Mouse (Mus musculus): ENCODE results near the gene S100a13. TPM values are rescaled to one million over a fixed set of nuclear protein-coding genes. Genes with fewer than 3 reads are reported as not detected.
A peak's percentile ranks its signal among the peaks of the same experiment; 100 is the strongest.

The S100a13 gene
- polyA plus RNA-seq, 1 experiment, result 96.7 TPM

GRCm38 (mm10) chr3:90515789-90516188 is 1.6 kb downstream of the S100a13 start:
- H3K36me3 ChIP-seq (ENCODE audit: control insufficient read depth, insufficient read depth), result peaks cover 10% of the 10 kb centered on the region
- H3K79me3 ChIP-seq (ENCODE audit: low read depth), result no peaks in the 10 kb centered on the region
- H3K27me3 ChIP-seq (ENCODE audit: control insufficient read depth, insufficient read depth, insufficient read length), result no peaks in the 10 kb centered on the region
- H3ac ChIP-seq (ENCODE audit: control insufficient read depth, insufficient read length, low read depth), result no peak overlapping the region
- H3K79me2 ChIP-seq (ENCODE audit: control insufficient read depth, insufficient read depth), result peaks cover 35% of the 10 kb centered on the region
- H3K4me3 ChIP-seq (ENCODE audit: insufficient read depth, poor library complexity, severe bottlenecking), result peak overlapping the region; percentile 35
- TF ChIP-seq MAX (IDR thresholded peaks at IDR 0.05), result no peak
- TF ChIP-seq MYOG (IDR thresholded peaks at IDR 0.05; ENCODE audit: control insufficient read depth, extremely low read depth, insufficient read length), result no peak
- no peak for TF ChIP-seq CEBPB (IDR thresholded peaks at IDR 0.05; ENCODE audit: low read depth)
- TF ChIP-seq MYOD1 (IDR thresholded peaks at IDR 0.05; ENCODE audit: control insufficient read depth, insufficient read length, low read depth), result no peak
- TF ChIP-seq CTCF (IDR thresholded peaks at IDR 0.05; ENCODE audit: control insufficient read depth, insufficient read depth, insufficient read length), result no peak
- no peak for TF ChIP-seq USF1 (IDR thresholded peaks at IDR 0.05; ENCODE audit: low read depth)
- TF ChIP-seq FOSL1 (IDR thresholded peaks at IDR 0.05; ENCODE audit: insufficient read depth, low read length, poor library complexity, severe bottlenecking), result no peak

- peaks cover 29% of the 10 kb centered on the region for H3K79me2 ChIP-seq (ENCODE audit: control insufficient read depth, insufficient read depth)
- TF ChIP-seq USF1 (IDR thresholded peaks at IDR 0.05; ENCODE audit: low read depth) (no peak), FOSL1 (IDR thresholded peaks at IDR 0.05; ENCODE audit: insufficient read depth, low read length, poor library complexity, severe bottlenecking) (no peak), MYOD1 (IDR thresholded peaks at IDR 0.05; ENCODE audit: control insufficient read depth, insufficient read length, low read depth) (no peak), CEBPB (IDR thresholded peaks at IDR 0.05; ENCODE audit: low read depth) (no peak), MAX (IDR thresholded peaks at IDR 0.05) (no peak), MYOG (IDR thresholded peaks at IDR 0.05; ENCODE audit: control insufficient read depth, extremely low read depth, insufficient read length) (no peak), CTCF (IDR thresholded peaks at IDR 0.05; ENCODE audit: control insufficient read depth, insufficient read depth, insufficient read length) (no peak)
- no peaks in the 10 kb centered on the region for H3K27me3 ChIP-seq (ENCODE audit: control insufficient read depth, insufficient read depth, insufficient read length)
- no peak overlapping the region for H3ac ChIP-seq (ENCODE audit: control insufficient read depth, insufficient read length, low read depth)
- H3K36me3 ChIP-seq (ENCODE audit: control insufficient read depth, insufficient read depth), result peaks cover 8% of the 10 kb centered on the region
- no peaks in the 10 kb centered on the region for H3K79me3 ChIP-seq (ENCODE audit: low read depth)
- no peak overlapping the region for H3K4me3 ChIP-seq (ENCODE audit: insufficient read depth, poor library complexity, severe bottlenecking)
Observed at GRCm38 (mm10) chr3:90517711-90518110, 3.5 kb downstream of the S100a13 start.

GRCm38 (mm10) chr3:90525421-90525820 is 11.2 kb downstream of the S100a13 start:
- H3K36me3 ChIP-seq (ENCODE audit: control insufficient read depth, insufficient read depth), result peaks cover 17% of the 10 kb centered on the region
- no peaks in the 10 kb centered on the region for H3K27me3 ChIP-seq (ENCODE audit: control insufficient read depth, insufficient read depth, insufficient read length)
- no peak overlapping the region for H3ac ChIP-seq (ENCODE audit: control insufficient read depth, insufficient read length, low read depth)
- H3K79me2 ChIP-seq (ENCODE audit: control insufficient read depth, insufficient read depth), result no peaks in the 10 kb centered on the region
- no peak overlapping the region for H3K4me3 ChIP-seq (ENCODE audit: insufficient read depth, poor library complexity, severe bottlenecking)
- H3K79me3 ChIP-seq (ENCODE audit: low read depth), result no peaks in the 10 kb centered on the region
- peak; percentile 72 for TF ChIP-seq CTCF (IDR thresholded peaks at IDR 0.05; ENCODE audit: control insufficient read depth, insufficient read depth, insufficient read length)
- TF ChIP-seq CEBPB (IDR thresholded peaks at IDR 0.05; ENCODE audit: low read depth), result peak; percentile 5
- no peak for TF ChIP-seq MYOD1 (IDR thresholded peaks at IDR 0.05; ENCODE audit: control insufficient read depth, insufficient read length, low read depth)
- no peak for TF ChIP-seq USF1 (IDR thresholded peaks at IDR 0.05; ENCODE audit: low read depth)
- TF ChIP-seq FOSL1 (IDR thresholded peaks at IDR 0.05; ENCODE audit: insufficient read depth, low read length, poor library complexity, severe bottlenecking), result no peak
- TF ChIP-seq MYOG (IDR thresholded peaks at IDR 0.05; ENCODE audit: control insufficient read depth, extremely low read depth, insufficient read length), result no peak
- TF ChIP-seq MAX (IDR thresholded peaks at IDR 0.05), result peak; percentile 49

- H3K4me3 ChIP-seq (ENCODE audit: insufficient read depth, poor library complexity, severe bottlenecking), result no peak overlapping the region
- TF ChIP-seq MYOG (IDR thresholded peaks at IDR 0.05; ENCODE audit: control insufficient read depth, extremely low read depth, insufficient read length) (no peak), FOSL1 (IDR thresholded peaks at IDR 0.05; ENCODE audit: insufficient read depth, low read length, poor library complexity, severe bottlenecking) (no peak)
- H3K79me2 ChIP-seq (ENCODE audit: control insufficient read depth, insufficient read depth), result no peaks in the 10 kb centered on the region
- H3K79me3 ChIP-seq (ENCODE audit: low read depth), result no peaks in the 10 kb centered on the region
- H3ac ChIP-seq (ENCODE audit: control insufficient read depth, insufficient read length, low read depth), result no peak overlapping the region
- H3K36me3 ChIP-seq (ENCODE audit: control insufficient read depth, insufficient read depth), result peaks cover 12% of the 10 kb centered on the region
- H3K27me3 ChIP-seq (ENCODE audit: control insufficient read depth, insufficient read depth, insufficient read length), result no peaks in the 10 kb centered on the region
Observed at GRCm38 (mm10) chr3:90526076-90526475, 11.8 kb downstream of the S100a13 start.

GRCm38 (mm10) chr3:90526580-90526979 is 12.3 kb downstream of the S100a13 start, which contains the start of gene S100a14:
S100a14 (plus strand) TSS chr3:90526856.
- H3K27me3 ChIP-seq (ENCODE audit: control insufficient read depth, insufficient read depth, insufficient read length), result no peaks in the 10 kb centered on the region
- no peak within 1 kb of the TSS for H3K4me3 ChIP-seq (ENCODE audit: insufficient read depth, poor library complexity, severe bottlenecking)
- H3K79me2 ChIP-seq (ENCODE audit: control insufficient read depth, insufficient read depth), result no peaks in the 10 kb centered on the region
- TF ChIP-seq MYOG (IDR thresholded peaks at IDR 0.05; ENCODE audit: control insufficient read depth, extremely low read depth, insufficient read length) (no peak), CTCF (IDR thresholded peaks at IDR 0.05; ENCODE audit: control insufficient read depth, insufficient read depth, insufficient read length) (no peak), CEBPB (IDR thresholded peaks at IDR 0.05; ENCODE audit: low read depth) (no peak), FOSL1 (IDR thresholded peaks at IDR 0.05; ENCODE audit: insufficient read depth, low read length, poor library complexity, severe bottlenecking) (no peak), MYOD1 (IDR thresholded peaks at IDR 0.05; ENCODE audit: control insufficient read depth, insufficient read length, low read depth) (no peak), MAX (IDR thresholded peaks at IDR 0.05) (no peak), USF1 (IDR thresholded peaks at IDR 0.05; ENCODE audit: low read depth) (no peak)
- H3K36me3 ChIP-seq (ENCODE audit: control insufficient read depth, insufficient read depth), result peaks cover 12% of the 10 kb centered on the region
- H3ac ChIP-seq (ENCODE audit: control insufficient read depth, insufficient read length, low read depth), result no peak within 1 kb of the TSS
- H3K79me3 ChIP-seq (ENCODE audit: low read depth), result no peaks in the 10 kb centered on the region

- Histone ChIP-seq H3K36me3 (ENCODE audit: control insufficient read depth, insufficient read depth) (peaks cover 12% of the 10 kb centered on the region), H3K79me3 (ENCODE audit: low read depth) (no peaks in the 10 kb centered on the region), H3ac (ENCODE audit: control insufficient read depth, insufficient read length, low read depth) (no peak overlapping the region), H3K4me3 (ENCODE audit: insufficient read depth, poor library complexity, severe bottlenecking) (no peak overlapping the region), H3K27me3 (ENCODE audit: control insufficient read depth, insufficient read depth, insufficient read length) (no peaks in the 10 kb centered on the region), H3K79me2 (ENCODE audit: control insufficient read depth, insufficient read depth) (no peaks in the 10 kb centered on the region)
- TF ChIP-seq CEBPB (IDR thresholded peaks at IDR 0.05; ENCODE audit: low read depth) (no peak), CTCF (IDR thresholded peaks at IDR 0.05; ENCODE audit: control insufficient read depth, insufficient read depth, insufficient read length) (no peak), USF1 (IDR thresholded peaks at IDR 0.05; ENCODE audit: low read depth) (no peak), MYOD1 (IDR thresholded peaks at IDR 0.05; ENCODE audit: control insufficient read depth, insufficient read length, low read depth) (no peak), FOSL1 (IDR thresholded peaks at IDR 0.05; ENCODE audit: insufficient read depth, low read length, poor library complexity, severe bottlenecking) (no peak), MAX (IDR thresholded peaks at IDR 0.05) (no peak), MYOG (IDR thresholded peaks at IDR 0.05; ENCODE audit: control insufficient read depth, extremely low read depth, insufficient read length) (no peak)
Observed at GRCm38 (mm10) chr3:90527291-90527873, 13.1 kb downstream of the S100a13 start.

Data from C2C12 (cell line).